Mouse (Mus musculus) bone marrow, adult 2 months (tissue): ENCODE results near the gene Ccdc12.

Experiments
- CTCF ChIP-seq: fragments of 200-500 bp; IDR thresholded peaks from 2 replicates; pipeline ENCODE4 v1.5.1; 2011; ENCODE audit warnings: low read length, control low read depth; ENCODE audit not compliant: control insufficient read depth, insufficient read depth
- POLR2A ChIP-seq: fragments of 200-500 bp; IDR thresholded peaks from 2 replicates; pipeline ENCODE4 v1.6.1; 2011; ENCODE audit warnings: low read depth, mild to moderate bottlenecking, control low read depth, low read length, borderline replicate concordance; ENCODE audit not compliant: control insufficient read depth

DNA sequence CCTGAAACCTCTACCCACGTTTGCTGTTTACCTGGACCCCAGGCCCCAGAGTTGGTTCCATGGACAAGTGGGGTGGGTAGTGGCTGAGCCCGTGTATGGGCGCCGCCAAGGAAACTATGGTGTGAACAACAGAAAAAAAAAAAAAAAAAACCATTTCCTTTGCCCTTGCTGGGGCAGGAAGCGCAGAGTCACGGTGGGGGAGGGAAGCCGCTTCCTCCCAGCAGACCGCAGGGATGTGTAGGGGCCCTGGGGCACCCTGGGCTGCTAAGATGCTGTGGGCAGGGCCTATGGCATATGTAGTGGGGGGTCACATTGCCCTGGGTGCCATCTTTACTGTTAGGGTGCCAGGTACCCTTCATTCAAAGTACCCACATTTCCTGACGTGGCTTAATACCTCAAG lies 11.1 kb upstream of the Ccdc12 start:
- TF ChIP-seq CTCF (no peak), POLR2A (no peak; the same call in 1 of the 2 replicates)
